17 mouse cellular contexts compared by ENCODE assay signal in the genomic region with DNA sequence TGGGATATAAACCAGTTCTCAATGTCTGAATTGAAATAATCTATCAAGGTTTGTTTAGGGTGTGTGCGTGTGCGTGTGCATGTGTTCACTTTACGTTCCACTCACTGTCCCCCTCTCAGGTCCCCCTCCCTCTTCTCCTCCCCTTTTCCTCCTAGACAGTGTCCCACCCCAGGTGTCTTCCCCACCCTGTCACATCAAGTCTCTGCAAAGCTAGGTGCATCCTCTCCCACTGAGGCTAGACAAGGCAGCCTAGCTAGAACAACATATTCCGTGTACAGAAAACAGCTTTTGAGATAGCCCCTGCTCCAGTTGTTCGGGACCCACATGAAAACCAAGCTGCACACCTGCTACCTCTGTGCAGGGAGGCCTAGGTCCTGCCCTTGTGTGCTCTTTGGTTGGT.
"Had no signal": no experiment of that assay in that cellular context is flagged by ENCODE, and none has a peak within 500 bp of the region (broad histone marks: within the 10 kb centered on the region; RNA-seq: fewer than 3 reads in every experiment).

No protein-coding gene starts in this region.

- H3K4me1 ChIP-seq: liver, embryonic 15.5 days; lung, embryonic 15.5 days; midbrain, embryonic 13.5 days; midbrain, embryonic 15.5 days; neural tube, embryonic 12.5 days; stomach, embryonic 15.5 days had no signal

- H3K27me3 ChIP-seq: liver, embryonic 13.5 days; liver, embryonic 15.5 days; lung, embryonic 15.5 days; megakaryocyte, embryonic 14.5 days; midbrain, embryonic 13.5 days; midbrain, embryonic 15.5 days; neural tube, embryonic 12.5 days; stomach, embryonic 15.5 days had no signal

- ATAC-seq: liver, postnatal 0 days; lung, postnatal 0 days; midbrain, embryonic 13.5 days; midbrain, embryonic 15.5 days had no signal

- H3K9me3 ChIP-seq: liver, embryonic 13.5 days; liver, embryonic 15.5 days; lung, embryonic 15.5 days; megakaryocyte, embryonic 14.5 days; midbrain, embryonic 13.5 days; midbrain, embryonic 15.5 days; neural tube, embryonic 12.5 days; stomach, embryonic 15.5 days had no signal

- H3K4me2 ChIP-seq: liver, embryonic 13.5 days; liver, embryonic 15.5 days; lung, embryonic 15.5 days; midbrain, embryonic 11.5 days; midbrain, embryonic 13.5 days; midbrain, embryonic 15.5 days; neural tube, embryonic 12.5 days; stomach, embryonic 15.5 days had no signal

- H3K4me3 ChIP-seq: liver, embryonic 13.5 days; liver, embryonic 15.5 days; lung, embryonic 15.5 days; megakaryocyte, embryonic 14.5 days; midbrain, embryonic 13.5 days; midbrain, embryonic 15.5 days; neural tube, embryonic 12.5 days; stomach, embryonic 15.5 days had no signal

- H3K27ac ChIP-seq: liver, embryonic 13.5 days; liver, embryonic 15.5 days; lung, embryonic 15.5 days; macrophage; midbrain, embryonic 13.5 days; midbrain, embryonic 15.5 days; neural tube, embryonic 12.5 days; stomach, embryonic 15.5 days; stomach, postnatal 0 days had no signal

- H3K9ac ChIP-seq: liver, embryonic 13.5 days; liver, embryonic 15.5 days; liver, postnatal 0 days; lung, embryonic 15.5 days; midbrain, embryonic 13.5 days; midbrain, embryonic 15.5 days; neural tube, embryonic 12.5 days; stomach, embryonic 15.5 days had no signal

- DNase-seq: liver, embryonic 13.5 days; liver, postnatal 0 days; lung, adult 2 months; lung, postnatal 14 days; lung, postnatal 36 days; right cerebral cortex, postnatal 14 days had no signal
